ENCODE assay signal across 8 mouse cellular contexts in the genomic region with DNA sequence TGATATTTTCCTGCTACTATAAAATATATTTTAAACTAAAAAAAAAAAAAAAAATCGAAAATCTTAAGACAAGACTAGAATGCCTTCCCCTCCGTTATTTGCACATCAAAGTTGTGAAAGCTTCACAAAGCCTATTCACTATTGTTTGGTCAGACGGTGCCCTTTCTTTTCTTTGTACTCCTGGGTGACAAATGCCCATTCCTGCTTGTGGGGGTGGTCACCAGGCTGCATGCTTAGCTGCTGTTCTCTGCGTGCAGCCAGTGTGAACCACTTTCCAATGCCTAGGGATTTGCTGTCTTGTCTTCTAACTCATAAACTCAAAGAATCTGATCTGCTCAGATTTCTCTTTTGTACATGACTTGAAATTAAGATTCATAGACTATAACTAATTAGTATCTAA. TPM values are rescaled to one million over a fixed set of nuclear protein-coding genes. Genes with fewer than 3 reads are reported as not detected.
DNase-seq lines count a peak whose midpoint lies in the region; ATAC-seq lines count a peak whose summit lies in the region.

No protein-coding gene starts in this region.

- peak overlapping the region; percentile 29 for H3K4me3 ChIP-seq in kidney, embryonic 16.5 days (ENCODE audit: low read length)
- H3K4me3 ChIP-seq in forebrain, embryonic 13.5 days, result peak overlapping the region; percentile 68
- H3K4me3 ChIP-seq in midbrain, embryonic 13.5 days (replicated peaks), result peak overlapping the region; percentile 67

- H3K9me3 ChIP-seq in kidney, embryonic 16.5 days (ENCODE audit: low read length), result no peaks in the 10 kb centered on the region
- H3K9me3 ChIP-seq in forebrain, embryonic 13.5 days (replicated peaks), result no peaks in the 10 kb centered on the region
- H3K9me3 ChIP-seq in midbrain, embryonic 13.5 days, result no peaks in the 10 kb centered on the region

- peaks cover 8% of the 10 kb centered on the region for H3K4me1 ChIP-seq in kidney, embryonic 16.5 days (ENCODE audit: insufficient read depth, low read length)
- peaks cover 43% of the 10 kb centered on the region for H3K4me1 ChIP-seq in forebrain, embryonic 13.5 days
- H3K4me1 ChIP-seq in midbrain, embryonic 13.5 days (replicated peaks), result peaks cover 32% of the 10 kb centered on the region

- H3K27me3 ChIP-seq in kidney, embryonic 16.5 days (ENCODE audit: insufficient read depth, low read length), result no peaks in the 10 kb centered on the region
- H3K27me3 ChIP-seq in forebrain, embryonic 13.5 days, result no peaks in the 10 kb centered on the region
- no peaks in the 10 kb centered on the region for H3K27me3 ChIP-seq in midbrain, embryonic 13.5 days

- 0 out of 2 replicates have a peak, but pooled peaks cover 8% of the 10 kb centered on the region for H3K36me3 ChIP-seq in kidney, embryonic 16.5 days (ENCODE audit: insufficient read depth, low read length)
- peaks cover 17% of the 10 kb centered on the region for H3K36me3 ChIP-seq in forebrain, embryonic 13.5 days (ENCODE audit: poor library complexity, severe bottlenecking)
- peaks cover 20% of the 10 kb centered on the region for H3K36me3 ChIP-seq in midbrain, embryonic 13.5 days

- peak overlapping the region; percentile 77 for H3K4me2 ChIP-seq in kidney, embryonic 16.5 days (replicated peaks; ENCODE audit: low read depth, low read length)
- H3K4me2 ChIP-seq in forebrain, embryonic 13.5 days, result peak overlapping the region; percentile 73
- H3K4me2 ChIP-seq in midbrain, embryonic 13.5 days (replicated peaks), result peak overlapping the region; percentile 72

- H3K9ac ChIP-seq in kidney, embryonic 16.5 days (replicated peaks; ENCODE audit: low read length), result peak overlapping the region; percentile 51; the same call in 1 of the 2 replicates
- peak overlapping the region; percentile 84 for H3K9ac ChIP-seq in forebrain, embryonic 13.5 days
- H3K9ac ChIP-seq in midbrain, embryonic 13.5 days (replicated peaks), result peak overlapping the region; percentile 77

- WGBS in kidney, embryonic 16.5 days, result 10% methylated on average over 4 of the region's 4 CpGs
- 0% methylated on average over 4 of the region's 4 CpGs for WGBS in forebrain, embryonic 13.5 days
- 2% methylated on average over 4 of the region's 4 CpGs for WGBS in midbrain, embryonic 13.5 days

- ATAC-seq in kidney, embryonic 16.5 days (ENCODE audit: low FRiP score, low TSS enrichment), result no peak
- peak; percentile 43; the same call in 1 of the 2 replicates for ATAC-seq in forebrain, embryonic 13.5 days
- ATAC-seq in midbrain, embryonic 13.5 days, result peak; percentile 54; the same call in 1 of the 2 replicates

- no peak overlapping the region for H3K27ac ChIP-seq in kidney, embryonic 16.5 days (ENCODE audit: low read length)
- H3K27ac ChIP-seq in forebrain, embryonic 13.5 days, result peak overlapping the region; percentile 99
- peak overlapping the region; percentile 97 for H3K27ac ChIP-seq in midbrain, embryonic 13.5 days

- no peak for DNase-seq in kidney, adult 18-20 months
- DNase-seq in cerebellum, postnatal 25 days, result peak; percentile 41 to 47
- no peak for DNase-seq in gastrocnemius, postnatal 25 days
- DNase-seq in adrenal gland, adult 18-20 months (ENCODE audit: low spot score in 2 of 2), result no peak
- no peak for DNase-seq in urinary bladder, postnatal 36 days (ENCODE audit: low spot score in 2 of 2)

RNA-seq across cellular contexts. Expression of a gene that starts 49.1 kb away (rescaled TPM):
- 29.7 and 38.4 TPM in 2 replicates for polyA plus RNA-seq in kidney, embryonic 16.5 days (2015; fragmentation: Nextera tagmentation; extraction: Ambion mirVana)
- polyA plus RNA-seq in forebrain, embryonic 13.5 days (2015; fragmentation: Nextera tagmentation; extraction: Ambion mirVana), result 89.3 and 93.1 TPM in 2 replicates
- polyA plus RNA-seq in midbrain, embryonic 13.5 days (2015; fragmentation: Nextera tagmentation; extraction: Ambion mirVana), result 108 and 109 TPM in 2 replicates
- 100 to 1,000 TPM; 132 to 134 TPM for total RNA-seq in gastrocnemius, postnatal 25 days (2021)
- total RNA-seq in adrenal gland, adult 18-20 months (2021), result 100 to 1,000 TPM; 112 to 130 TPM

Comparison
In these comparisons a context has a peak if more than half of its experiments do, and no peak if none do; other contexts are left out.
1. DNase-seq: peak in cerebellum, postnatal 25 days (2 of 2); none in kidney, adult 18-20 months (single experiment), gastrocnemius, postnatal 25 days (single experiment), adrenal gland, adult 18-20 months (0 of 2) and urinary bladder, postnatal 36 days (0 of 2).
2. Peak in every context shown above with its lines, with median percentiles within 50 percentile points of each other: H3K4me2 ChIP-seq, H3K4me3 ChIP-seq and H3K9ac ChIP-seq.